Mouse (Mus musculus): ENCODE measurements around the gene Wt1.

The Wt1 gene

DNA sequence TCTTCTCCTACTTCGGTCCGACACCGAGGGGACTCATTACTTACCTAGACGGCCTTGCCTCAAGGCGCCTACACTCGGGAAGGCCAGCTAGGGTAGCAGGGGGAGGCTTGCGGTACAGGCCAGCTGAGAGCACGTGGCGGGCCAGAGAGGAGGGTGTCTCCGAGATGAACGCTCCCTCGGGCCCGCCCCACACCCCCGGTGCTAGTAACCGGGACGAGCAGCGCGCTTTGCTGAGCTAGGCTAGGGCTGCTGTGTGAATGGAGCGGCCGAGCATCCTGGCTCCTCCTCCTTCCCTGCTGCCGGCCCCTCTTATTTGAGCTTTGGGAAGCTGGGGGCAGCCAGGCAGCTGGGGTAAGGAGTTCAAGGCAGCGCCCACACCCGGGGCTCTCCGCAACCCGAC lies at the start of gene Wt1:
TSS of gene Wt1 (plus strand) at position 251 of the 400 bp plus-strand sequence.
- no peak for DNase-seq (ENCODE audit: low spot score)

- no peak for DNase-seq (ENCODE audit: low spot score)
Measured at GRCm38 (mm10) chr2:105077151-105077550, 49.2 kb upstream of the Wt1 start.

- DNase-seq (ENCODE audit: low spot score), result no peak
Measured at GRCm38 (mm10) chr2:105082256-105082790, 44.0 kb upstream of the Wt1 start.

DNA sequence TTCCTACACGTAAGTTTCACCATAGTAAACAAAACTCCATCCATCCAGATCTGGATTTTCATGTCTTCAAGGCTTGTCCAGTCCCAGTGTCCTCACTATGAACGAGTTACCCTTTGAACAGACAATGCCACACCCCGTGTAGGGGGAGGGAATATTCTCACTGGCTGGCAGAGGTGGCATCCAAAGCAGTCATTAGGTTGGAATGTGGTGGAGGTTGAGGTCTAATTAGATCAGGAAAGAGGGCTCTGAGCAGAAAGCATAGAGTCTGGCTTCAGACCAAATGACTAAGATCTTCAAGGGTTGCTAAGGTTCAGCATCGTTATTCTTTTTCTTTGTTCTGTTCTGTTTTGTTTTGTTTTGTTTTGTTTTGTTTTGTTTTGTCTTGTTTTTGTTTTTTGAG lies 42.3 kb upstream of the Wt1 start:
- DNase-seq (ENCODE audit: low spot score), result no peak

GRCm38 (mm10) chr2:105086081-105086480 lies 40.2 kb upstream of the Wt1 start:
- no peak for DNase-seq (ENCODE audit: low spot score)

DNA sequence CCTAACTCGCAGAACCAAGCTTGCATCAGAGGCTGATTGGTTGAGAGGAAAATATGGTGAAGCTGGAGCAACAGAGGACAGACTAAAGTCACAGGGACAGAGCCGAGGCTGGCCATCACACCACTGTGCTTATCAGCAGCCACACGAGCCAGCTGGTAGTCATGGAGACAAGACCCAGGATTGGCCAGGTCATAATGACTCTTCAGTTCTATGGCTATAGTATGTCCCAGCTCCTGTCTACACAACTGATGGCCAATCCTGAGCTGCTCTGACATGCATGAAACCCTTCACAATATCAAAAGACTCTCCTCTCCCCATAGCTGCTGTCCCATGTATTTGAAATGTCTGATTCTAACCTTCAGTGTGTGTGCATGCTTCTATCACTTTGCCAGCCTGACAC lies 38.3 kb upstream of the Wt1 start:
- no peak for DNase-seq (ENCODE audit: low spot score)

DNA sequence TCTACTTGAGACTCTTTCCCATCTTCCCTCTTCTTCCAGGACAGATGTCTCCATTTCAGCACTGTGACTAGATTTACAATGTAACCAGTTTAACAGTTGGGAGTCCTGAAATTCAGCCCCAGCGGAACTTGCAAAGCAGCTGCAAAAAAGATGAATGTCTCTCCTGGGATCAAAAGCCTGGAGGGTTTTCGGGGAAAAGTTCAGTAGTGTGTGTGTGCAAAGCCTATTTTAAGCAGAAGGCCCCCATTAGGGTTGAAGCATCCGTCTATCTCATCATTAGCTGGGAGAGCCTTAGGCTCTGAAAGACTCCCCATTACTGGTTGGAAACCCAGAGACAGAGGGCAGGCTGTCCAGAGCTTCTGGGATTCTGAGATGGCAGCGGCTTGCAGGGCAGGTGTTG lies 37.2 kb upstream of the Wt1 start:
- no peak for DNase-seq (ENCODE audit: low spot score)

DNA sequence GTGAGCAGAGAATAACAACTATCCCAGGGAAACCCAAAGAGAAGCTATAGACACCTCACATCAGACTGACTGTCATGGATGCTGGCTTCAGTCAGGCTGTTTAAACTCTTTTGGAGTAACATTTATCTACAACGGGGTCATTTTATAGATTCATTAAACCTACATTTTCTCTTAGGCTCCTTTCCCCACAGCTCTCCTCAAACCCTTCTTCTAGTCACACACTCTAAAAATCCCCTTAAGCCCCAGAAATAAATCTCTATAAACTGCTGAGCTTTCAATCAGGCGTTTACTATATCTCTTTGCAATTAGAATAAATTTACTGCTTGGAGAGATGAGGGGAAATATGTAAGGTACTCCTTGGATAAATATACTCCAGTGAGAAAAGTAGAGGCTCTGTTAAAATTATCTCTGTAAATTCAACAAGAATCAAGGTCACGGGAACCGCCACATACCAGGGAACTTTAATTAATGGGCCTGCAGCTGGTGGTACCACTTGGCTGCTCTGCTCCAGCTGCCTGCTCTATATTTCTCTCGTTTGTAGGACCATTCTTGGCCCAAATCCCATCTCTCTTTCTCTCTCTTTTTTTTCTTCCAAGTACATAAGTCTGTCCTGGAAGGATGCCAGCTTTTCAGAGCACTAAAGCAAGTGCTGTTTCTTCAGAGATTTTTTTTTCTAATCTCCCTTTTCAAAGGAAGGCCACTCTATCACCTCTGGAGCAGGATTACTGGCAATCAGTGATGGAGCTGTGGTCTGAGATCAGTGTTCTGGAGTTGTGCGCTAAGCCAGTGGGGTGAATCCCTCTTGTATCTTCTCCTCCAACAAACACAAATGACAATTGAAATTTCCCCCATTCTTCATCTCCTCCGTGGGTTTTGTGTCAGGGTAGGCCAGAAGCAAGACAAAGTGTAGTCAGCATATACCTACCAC lies 36.5 kb upstream of the Wt1 start:
- no peak for DNase-seq (ENCODE audit: low spot score)

- DNase-seq (ENCODE audit: low spot score), result no peak
Measured at GRCm38 (mm10) chr2:105090991-105091390, 35.3 kb upstream of the Wt1 start.

GRCm38 (mm10) chr2:105091718-105092117 lies 34.6 kb upstream of the Wt1 start, which contains the start of gene Gm11060:
Gm11060 (plus strand) TSS chr2:105092018.
- no peak for DNase-seq (ENCODE audit: low spot score)

- DNase-seq (ENCODE audit: low spot score), result no peak
Measured at GRCm38 (mm10) chr2:105097294-105097953, 28.9 kb upstream of the Wt1 start.

DNA sequence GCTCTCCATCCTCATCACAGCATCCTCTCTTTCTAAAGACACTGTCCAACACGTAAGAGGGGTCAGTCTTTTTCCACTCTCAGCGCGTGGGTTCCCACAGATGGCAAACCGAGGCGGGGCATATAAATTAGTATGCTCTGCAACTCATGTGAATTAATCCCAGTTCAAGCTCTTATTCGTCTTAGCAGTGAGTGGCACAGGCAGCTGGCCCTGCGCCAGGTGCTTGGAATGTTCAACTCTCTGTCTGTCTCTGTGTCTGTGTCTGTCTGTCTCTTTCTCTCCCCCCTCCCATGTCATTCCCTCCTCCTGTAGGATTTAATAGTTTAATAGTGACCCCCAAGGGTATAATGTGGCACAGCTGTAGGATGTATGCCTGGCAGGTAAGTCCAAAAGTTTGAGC lies 26.9 kb upstream of the Wt1 start:
- DNase-seq (ENCODE audit: low spot score), result no peak

- DNase-seq (ENCODE audit: low spot score), result no peak
Measured at GRCm38 (mm10) chr2:105100541-105100940, 25.8 kb upstream of the Wt1 start.

DNA sequence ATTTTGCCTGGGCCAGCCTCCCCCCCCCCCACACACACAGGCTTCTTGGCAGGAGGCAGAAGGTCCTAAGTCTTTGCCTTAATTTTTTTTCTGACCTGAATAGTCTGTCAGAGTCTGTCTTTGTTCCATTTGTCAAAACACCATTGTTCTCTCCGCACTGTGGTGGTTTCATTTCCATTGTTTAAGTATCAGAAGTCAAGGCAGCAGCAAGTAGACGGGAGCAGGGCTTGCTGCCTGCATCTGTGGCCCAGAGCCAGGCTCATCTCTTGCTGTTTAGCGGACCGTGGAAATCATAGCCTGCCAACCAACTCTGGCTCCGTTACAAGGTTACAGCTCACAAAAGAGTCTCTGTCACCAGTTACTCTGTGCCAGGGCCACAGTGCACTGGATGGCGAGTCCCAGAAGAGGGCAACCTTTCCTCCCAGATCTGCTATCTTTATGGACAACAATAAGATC lies 17.6 kb upstream of the Wt1 start:
- no peak for DNase-seq (ENCODE audit: low spot score)

GRCm38 (mm10) chr2:105114074-105114473 lies 12.3 kb upstream of the Wt1 start:
- DNase-seq (ENCODE audit: low spot score), result no peak

GRCm38 (mm10) chr2:105117669-105118068 lies 8.7 kb upstream of the Wt1 start:
- DNase-seq (ENCODE audit: low spot score), result no peak

DNA sequence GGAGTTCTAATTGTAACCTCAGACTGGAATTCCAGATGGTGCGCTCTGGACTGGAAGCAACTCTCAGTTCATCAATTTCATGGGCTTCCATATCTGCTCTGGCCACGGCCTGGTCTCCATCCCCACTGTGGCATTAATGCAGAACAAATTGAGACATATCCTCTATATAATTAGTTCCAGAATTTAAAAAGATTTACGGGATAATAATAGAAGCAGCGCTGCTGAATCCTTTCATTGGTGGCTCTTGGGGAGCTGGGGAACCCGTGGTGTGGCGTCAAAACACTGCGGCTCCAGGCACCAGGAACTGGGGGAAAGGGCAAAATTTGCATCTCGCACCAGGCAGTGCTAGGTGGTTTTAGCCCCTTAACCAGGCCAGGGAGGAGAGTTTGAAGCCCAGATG lies 4.1 kb upstream of the Wt1 start:
- DNase-seq (ENCODE audit: low spot score), result no peak

DNA sequence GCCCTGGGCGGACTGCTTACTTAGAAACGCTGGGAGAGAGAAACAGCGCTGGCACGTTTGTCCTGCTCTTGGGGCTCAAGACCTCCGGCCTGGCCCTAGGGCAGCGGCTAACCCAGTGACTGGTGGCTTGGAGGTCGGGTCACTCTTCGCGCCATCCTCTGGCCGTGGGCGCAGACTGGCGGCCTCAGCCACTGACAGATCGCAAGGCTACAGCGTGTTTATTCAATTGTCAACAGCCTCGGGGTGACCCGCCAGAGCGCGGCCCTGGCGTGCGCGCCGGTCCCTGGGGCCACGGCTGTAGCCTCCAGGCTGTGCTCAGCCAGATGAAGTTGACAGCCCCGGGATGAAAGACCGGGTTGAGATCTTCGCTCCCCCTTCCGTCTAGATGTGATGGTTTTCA lies 3.4 kb upstream of the Wt1 start:
- no peak for DNase-seq (ENCODE audit: low spot score)

- no peak for DNase-seq (ENCODE audit: low spot score)
Measured at GRCm38 (mm10) chr2:105123431-105123830, 2.9 kb upstream of the Wt1 start.

DNA sequence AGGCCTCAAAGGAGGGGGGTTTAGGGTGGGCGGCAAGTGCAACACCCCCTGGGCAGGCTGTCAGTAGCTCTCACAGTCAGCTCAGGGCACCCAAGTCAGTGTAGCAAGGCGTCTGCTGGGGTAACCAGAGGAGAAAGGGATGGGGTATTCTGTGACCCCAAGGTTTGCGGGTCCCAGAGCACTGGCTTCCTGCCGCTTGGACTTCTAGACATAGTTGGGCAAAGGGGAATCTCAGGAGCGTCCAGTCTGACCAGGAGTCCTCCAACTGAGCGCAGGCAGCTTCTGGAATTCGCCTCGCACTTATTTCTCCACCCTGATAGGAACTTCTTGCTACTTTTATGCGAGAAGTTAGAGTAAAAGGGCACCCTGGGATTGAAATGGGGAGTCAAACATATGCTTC lies 2.4 kb upstream of the Wt1 start:
- no peak for DNase-seq (ENCODE audit: low spot score)

GRCm38 (mm10) chr2:105124391-105124790 lies 1.9 kb upstream of the Wt1 start:
- DNase-seq (ENCODE audit: low spot score), result no peak

DNA sequence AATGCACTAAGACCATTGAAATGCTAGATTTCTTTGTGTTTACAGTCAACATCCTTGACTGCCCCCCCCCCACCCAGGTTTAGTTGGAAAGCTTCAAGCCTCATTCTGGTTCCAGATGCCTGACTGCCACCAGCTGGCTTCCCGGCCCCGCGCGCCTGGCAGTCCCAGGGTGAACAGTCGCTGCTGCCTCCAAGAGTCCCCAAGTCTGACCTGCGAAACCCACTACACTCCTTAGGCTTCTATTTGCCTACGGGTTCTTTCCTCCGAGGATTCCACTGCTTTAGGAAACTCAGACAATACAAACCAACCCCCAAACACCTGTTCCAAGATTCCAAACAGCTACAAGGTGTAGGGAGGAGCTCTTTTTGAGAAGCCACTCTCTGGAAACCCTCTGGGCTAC lies 1.1 kb upstream of the Wt1 start:
- no peak for DNase-seq (ENCODE audit: low spot score)

DNA sequence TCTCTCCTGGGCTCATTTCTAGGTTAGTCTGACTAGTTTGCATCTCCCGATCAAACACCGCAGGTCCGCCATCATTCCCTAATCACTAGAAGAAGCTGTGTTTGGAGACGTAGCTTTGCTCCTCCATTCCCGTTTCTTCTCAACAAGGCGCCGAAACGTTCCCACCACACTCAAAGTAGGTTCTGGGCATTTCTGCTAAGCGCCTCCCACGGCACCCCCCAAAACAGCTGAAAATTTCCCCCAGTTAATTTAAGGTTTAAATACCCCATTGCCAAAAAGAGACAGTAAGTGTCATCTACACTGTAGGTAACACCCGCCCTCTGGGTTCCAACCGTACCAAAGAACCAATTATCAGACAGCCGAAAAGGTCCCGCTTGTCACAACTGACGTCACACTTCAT lies 688 bp upstream of the Wt1 start:
- DNase-seq (ENCODE audit: low spot score), result no peak
